Comparison of ENCODE assay signal across 35 mouse cellular contexts in the genomic region with DNA sequence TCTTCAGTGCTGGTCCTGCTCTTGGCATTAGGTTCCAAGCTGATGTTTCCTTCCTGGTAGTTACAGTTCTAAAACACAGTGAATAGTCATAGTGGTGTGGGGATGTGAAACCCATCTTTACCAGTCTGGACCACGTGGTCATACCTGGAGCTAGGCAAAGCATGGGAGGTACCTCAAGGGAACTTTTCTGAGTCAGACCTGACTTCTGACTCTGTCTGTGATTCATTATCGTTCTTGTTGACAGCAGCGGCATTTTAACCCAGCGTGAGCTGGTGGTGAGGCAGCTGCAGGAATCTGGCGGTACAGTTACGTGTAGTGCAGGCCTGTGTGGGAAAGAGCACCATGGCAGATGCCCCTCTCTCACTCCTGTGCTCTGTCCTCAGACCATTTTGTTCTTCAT. TPM values are rescaled to one million over a fixed set of nuclear protein-coding genes. Genes with fewer than 3 reads are reported as not detected.
"Had no signal": no experiment of that assay in that cellular context is flagged by ENCODE, and none has a peak within 500 bp of the region (broad histone marks: within the 10 kb centered on the region; RNA-seq: fewer than 3 reads in every experiment).

No protein-coding gene starts in this region.

- H3K4me2 ChIP-seq: heart, embryonic 11.5 days; heart, embryonic 12.5 days; heart, embryonic 13.5 days; heart, embryonic 15.5 days; hindbrain, embryonic 12.5 days; hindbrain, embryonic 13.5 days; hindbrain, embryonic 14.5 days; hindbrain, embryonic 15.5 days; intestine, embryonic 15.5 days; kidney, embryonic 15.5 days had no signal

- H3K9me3 ChIP-seq: hindbrain, embryonic 15.5 days; intestine, embryonic 15.5 days had no signal

- H3K4me1 ChIP-seq: heart, embryonic 12.5 days; heart, embryonic 13.5 days; heart, embryonic 15.5 days; hindbrain, embryonic 10.5 days; hindbrain, embryonic 12.5 days; hindbrain, embryonic 13.5 days; hindbrain, embryonic 15.5 days; intestine, embryonic 15.5 days; kidney, embryonic 15.5 days had no signal

- H3K27me3 ChIP-seq: heart, embryonic 12.5 days; heart, embryonic 13.5 days; heart, embryonic 15.5 days; hindbrain, embryonic 12.5 days; hindbrain, embryonic 13.5 days; hindbrain, embryonic 15.5 days; intestine, embryonic 15.5 days; kidney, embryonic 15.5 days had no signal

- DNase-seq: heart, postnatal 10 days; heart, postnatal 14 days; heart, postnatal 36 days; heart, postnatal 4 days; kidney, adult 18-20 months; kidney, adult 2 months; kidney, adult 8-10 months; kidney, adult 9 months; kidney, postnatal 10 days; kidney, postnatal 14 days; kidney, postnatal 25 days; kidney, postnatal 36 days; kidney, postnatal 4 days; layer of hippocampus, adult 9-11 months; layer of hippocampus, postnatal 36 days had no signal

- H3K4me3 ChIP-seq: heart, embryonic 12.5 days; heart, embryonic 13.5 days; heart, embryonic 15.5 days; hindbrain, embryonic 10.5 days; hindbrain, embryonic 12.5 days; hindbrain, embryonic 13.5 days; hindbrain, embryonic 15.5 days; intestine, embryonic 15.5 days; kidney, embryonic 15.5 days; layer of hippocampus, adult 2 months; left cerebral cortex, adult 2 months had no signal

- H3K27ac ChIP-seq: heart, embryonic 13.5 days; heart, embryonic 15.5 days; hindbrain, embryonic 10.5 days; hindbrain, embryonic 12.5 days; hindbrain, embryonic 13.5 days; hindbrain, embryonic 14.5 days; hindbrain, embryonic 15.5 days; hindbrain, postnatal 0 days; intestine, embryonic 15.5 days; kidney, embryonic 15.5 days; kidney, postnatal 0 days; layer of hippocampus, adult 2 months; left cerebral cortex, adult 2 months had no signal

- H3K9ac ChIP-seq: heart, embryonic 12.5 days; heart, embryonic 13.5 days; heart, embryonic 15.5 days; hindbrain, embryonic 12.5 days; hindbrain, embryonic 13.5 days; hindbrain, embryonic 14.5 days; hindbrain, embryonic 15.5 days; intestine, embryonic 15.5 days; kidney, embryonic 15.5 days had no signal

RNA-seq across cellular contexts. Expression of a gene that starts 22.9 kb away (rescaled TPM):
- total RNA-seq: heart, postnatal 10 days; heart, postnatal 14 days; heart, postnatal 25 days; heart, postnatal 36 days; hematopoietic stem cell, adult 5-6 weeks had no signal
- polyA plus RNA-seq: heart, postnatal 0 days; inflammation-experienced regulatory T-cells, adult 6 months had no signal

RNA-seq across cellular contexts. Expression of a gene that starts 37.1 kb away (rescaled TPM):
- total RNA-seq: hematopoietic stem cell, adult 5-6 weeks; hindbrain, postnatal 0 days had no signal
- polyA plus RNA-seq: kidney, adult 2 months; large intestine, adult 2 months had no signal
